Mouse (Mus musculus): ENCODE measurements around the gene Clasp1. TPM values are rescaled to one million over a fixed set of nuclear protein-coding genes. Genes with fewer than 3 reads are reported as not detected.
A peak's percentile ranks its signal among the peaks of the same experiment; 100 is the strongest.

Clasp1 gene
- polyA plus RNA-seq (2016; fragmentation: Nextera tagmentation; extraction: Ambion mirVana) = 77.7 and 78.5 TPM in 2 replicates

GRCm38 (mm10) chr1:118388757-118389453 is at the start of gene Clasp1:
Gene Clasp1 (plus strand): TSS chr1:118389058.
- Histone ChIP-seq H3K4me2 (peak within 1 kb of the TSS; percentile 72), H3K9ac (replicated peaks) (peak within 1 kb of the TSS; percentile 90), H3K27me3 (no peaks in the 10 kb centered on the region), H3K36me3 (peaks cover 11% of the 10 kb centered on the region), H3K4me3 (replicated peaks) (peak within 1 kb of the TSS; percentile 90), H3K4me1 (replicated peaks) (peaks cover 16% of the 10 kb centered on the region), H3K9me3 (no peaks in the 10 kb centered on the region), H3K27ac (peak within 1 kb of the TSS; percentile 93)
- peak; percentile 98 for ATAC-seq (ENCODE audit: insufficient number of reproducible peaks, insufficient read depth, low FRiP score, low TSS enrichment, low read depth)
- WGBS = under 1% methylated on average over 44 of the region's 44 CpGs

GRCm38 (mm10) chr1:118343649-118344435 is 45.0 kb upstream of the Clasp1 start:
- H3K36me3 ChIP-seq = no peaks in the 10 kb centered on the region
- no peak overlapping the region for H3K9ac ChIP-seq (replicated peaks)
- peak; percentile 55 for ATAC-seq (ENCODE audit: insufficient number of reproducible peaks, insufficient read depth, low FRiP score, low TSS enrichment, low read depth)
- no peak overlapping the region for H3K4me2 ChIP-seq
- H3K9me3 ChIP-seq = no peaks in the 10 kb centered on the region
- no peaks in the 10 kb centered on the region for H3K27me3 ChIP-seq
- peaks cover 17% of the 10 kb centered on the region for H3K4me1 ChIP-seq (replicated peaks)
- WGBS = 20% methylated on average over 6 of the region's 6 CpGs
- H3K27ac ChIP-seq = peak overlapping the region; percentile 66
- no peak overlapping the region for H3K4me3 ChIP-seq (replicated peaks)

- H3K27me3 ChIP-seq = no peaks in the 10 kb centered on the region
- H3K27ac ChIP-seq = no peak overlapping the region
- H3K9me3 ChIP-seq = no peaks in the 10 kb centered on the region
- 80% methylated on average over 3 of the region's 3 CpGs for WGBS
- H3K36me3 ChIP-seq = no peaks in the 10 kb centered on the region
- no peak overlapping the region for H3K4me3 ChIP-seq (replicated peaks)
- no peaks in the 10 kb centered on the region for H3K4me1 ChIP-seq (replicated peaks)
- H3K4me2 ChIP-seq = no peak overlapping the region
- H3K9ac ChIP-seq (replicated peaks) = no peak overlapping the region
- no peak for ATAC-seq (ENCODE audit: insufficient number of reproducible peaks, insufficient read depth, low FRiP score, low TSS enrichment, low read depth)
Measured at GRCm38 (mm10) chr1:118349922-118350321, 38.9 kb upstream of the Clasp1 start.

DNA sequence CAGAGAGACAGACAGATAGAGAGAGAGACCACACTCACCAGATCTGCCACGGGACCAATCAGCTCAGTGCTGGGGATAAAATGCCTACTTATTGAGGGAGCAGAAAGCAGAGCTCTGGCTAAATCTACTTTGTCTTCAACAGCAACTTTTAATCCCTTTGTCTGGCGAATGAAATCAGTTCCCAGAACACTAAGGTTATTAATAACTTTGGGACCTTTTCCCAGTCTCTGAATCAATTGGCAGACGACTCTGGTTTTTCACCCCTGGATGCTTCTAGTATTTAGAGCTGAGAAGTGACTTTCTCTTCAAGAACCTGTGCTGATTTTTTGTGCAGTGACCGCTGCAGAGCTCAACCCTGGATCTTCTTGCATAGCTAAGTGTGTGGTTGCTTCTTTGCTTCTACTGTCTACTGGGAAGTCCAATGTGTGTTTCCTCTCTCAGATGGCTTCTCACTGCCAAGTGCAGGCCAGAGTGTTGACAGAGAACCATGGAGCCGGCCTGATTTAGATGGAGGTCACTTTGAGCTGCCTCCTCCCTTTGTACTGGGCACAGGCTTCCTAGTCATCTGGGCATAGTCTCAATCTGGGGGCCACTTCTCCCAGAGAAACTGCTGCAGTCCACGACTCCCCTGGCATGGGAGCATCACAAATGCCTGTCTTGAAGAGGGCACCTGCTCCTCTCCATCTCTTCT is 29.6 kb upstream of the Clasp1 start:
- Histone ChIP-seq H3K27ac (no peak overlapping the region), H3K9ac (replicated peaks) (no peak overlapping the region), H3K27me3 (no peaks in the 10 kb centered on the region), H3K4me2 (no peak overlapping the region), H3K9me3 (no peaks in the 10 kb centered on the region), H3K4me1 (replicated peaks) (no peaks in the 10 kb centered on the region), H3K36me3 (no peaks in the 10 kb centered on the region), H3K4me3 (replicated peaks) (no peak overlapping the region)
- no peak for ATAC-seq (ENCODE audit: insufficient number of reproducible peaks, insufficient read depth, low FRiP score, low TSS enrichment, low read depth)
- WGBS = 73% methylated on average over 6 of the region's 6 CpGs

GRCm38 (mm10) chr1:118367970-118368369 is 20.9 kb upstream of the Clasp1 start:
- no peaks in the 10 kb centered on the region for H3K4me1 ChIP-seq (replicated peaks)
- no peaks in the 10 kb centered on the region for H3K9me3 ChIP-seq
- no peak overlapping the region for H3K27ac ChIP-seq
- WGBS = 92% methylated on average over 1 of the region's 1 CpGs
- no peak overlapping the region for H3K9ac ChIP-seq (replicated peaks)
- no peaks in the 10 kb centered on the region for H3K36me3 ChIP-seq
- ATAC-seq (ENCODE audit: insufficient number of reproducible peaks, insufficient read depth, low FRiP score, low TSS enrichment, low read depth) = no peak
- no peak overlapping the region for H3K4me3 ChIP-seq (replicated peaks)
- H3K27me3 ChIP-seq = no peaks in the 10 kb centered on the region
- no peak overlapping the region for H3K4me2 ChIP-seq

- no peak for ATAC-seq (ENCODE audit: insufficient number of reproducible peaks, insufficient read depth, low FRiP score, low TSS enrichment, low read depth)
- 68% methylated on average over 3 of the region's 3 CpGs for WGBS
Measured at GRCm38 (mm10) chr1:118368721-118369461, 20.0 kb upstream of the Clasp1 start.

DNA sequence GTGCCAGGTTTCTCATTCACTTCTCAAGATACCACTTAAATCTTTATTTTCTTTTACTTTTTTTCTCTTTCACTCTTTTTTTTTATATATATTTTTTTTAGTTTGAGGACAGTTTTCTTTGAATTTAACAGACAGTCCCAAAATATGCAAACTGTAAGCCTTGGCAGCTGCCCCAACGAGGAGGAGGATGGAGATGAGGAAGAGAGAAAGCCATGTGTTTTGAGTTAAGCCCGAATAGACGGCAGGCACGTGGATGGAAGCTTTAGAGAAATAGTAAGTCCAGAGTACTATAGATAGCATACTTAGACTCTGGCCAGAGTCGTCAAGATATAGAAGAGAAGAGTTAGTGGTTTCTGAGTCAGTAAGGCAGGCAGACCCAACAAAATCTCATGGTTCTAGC is 11.1 kb upstream of the Clasp1 start:
- Histone ChIP-seq H3K27ac (no peak overlapping the region), H3K36me3 (no peaks in the 10 kb centered on the region), H3K4me2 (no peak overlapping the region), H3K27me3 (no peaks in the 10 kb centered on the region), H3K4me1 (replicated peaks) (no peaks in the 10 kb centered on the region), H3K9ac (replicated peaks) (no peak overlapping the region), H3K9me3 (no peaks in the 10 kb centered on the region), H3K4me3 (replicated peaks) (no peak overlapping the region)
- 30% methylated on average over 5 of the region's 5 CpGs for WGBS
- no peak for ATAC-seq (ENCODE audit: insufficient number of reproducible peaks, insufficient read depth, low FRiP score, low TSS enrichment, low read depth)

More at GRCm38 (mm10) chr1:118368721-118369461, 20.0 kb upstream of the Clasp1 start:
- Histone ChIP-seq H3K27me3 (no peaks in the 10 kb centered on the region), H3K4me2 (no peak overlapping the region), H3K36me3 (no peaks in the 10 kb centered on the region), H3K9ac (replicated peaks) (no peak overlapping the region), H3K4me3 (replicated peaks) (no peak overlapping the region), H3K27ac (no peak overlapping the region), H3K4me1 (replicated peaks) (no peaks in the 10 kb centered on the region), H3K9me3 (no peaks in the 10 kb centered on the region)

DNA sequence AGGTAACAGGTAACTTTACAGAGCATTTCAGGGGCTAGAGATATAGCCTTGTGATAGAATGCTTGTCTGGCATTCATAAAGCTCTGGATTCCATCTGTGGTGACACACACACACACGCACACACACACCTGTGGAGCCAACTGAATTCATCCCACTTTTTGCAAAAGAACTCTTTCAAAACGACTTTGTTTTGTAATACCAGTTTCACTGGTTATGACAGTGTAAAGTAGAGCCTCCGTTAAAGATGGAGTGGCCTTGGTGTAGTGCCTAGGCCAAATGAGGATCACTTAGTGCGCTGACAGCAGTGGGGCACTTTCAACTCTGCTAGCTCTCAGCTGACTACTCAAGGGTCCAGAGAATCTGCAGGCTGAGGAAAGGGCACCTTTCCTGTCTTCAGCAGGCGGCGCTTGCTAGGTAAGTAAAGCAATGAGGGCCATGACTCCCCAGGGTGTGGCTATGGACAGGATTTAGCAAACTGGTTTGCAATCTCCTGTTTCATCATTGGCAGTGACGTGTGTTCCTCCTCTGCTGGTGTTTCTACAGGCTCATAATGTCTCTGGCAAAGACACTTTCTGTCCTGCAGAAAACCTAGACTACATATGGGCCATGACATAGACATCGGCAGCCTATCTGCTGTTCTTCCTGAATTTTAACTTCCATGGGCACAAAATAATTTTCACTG is 8.6 kb upstream of the Clasp1 start:
- Histone ChIP-seq H3K27me3 (no peaks in the 10 kb centered on the region), H3K9me3 (no peaks in the 10 kb centered on the region), H3K36me3 (no peaks in the 10 kb centered on the region), H3K27ac (no peak overlapping the region), H3K4me2 (no peak overlapping the region), H3K9ac (replicated peaks) (no peak overlapping the region), H3K4me1 (replicated peaks) (no peaks in the 10 kb centered on the region), H3K4me3 (replicated peaks) (no peak overlapping the region)
- WGBS = 62% methylated on average over 8 of the region's 8 CpGs
- ATAC-seq (ENCODE audit: insufficient number of reproducible peaks, insufficient read depth, low FRiP score, low TSS enrichment, low read depth) = no peak

DNA sequence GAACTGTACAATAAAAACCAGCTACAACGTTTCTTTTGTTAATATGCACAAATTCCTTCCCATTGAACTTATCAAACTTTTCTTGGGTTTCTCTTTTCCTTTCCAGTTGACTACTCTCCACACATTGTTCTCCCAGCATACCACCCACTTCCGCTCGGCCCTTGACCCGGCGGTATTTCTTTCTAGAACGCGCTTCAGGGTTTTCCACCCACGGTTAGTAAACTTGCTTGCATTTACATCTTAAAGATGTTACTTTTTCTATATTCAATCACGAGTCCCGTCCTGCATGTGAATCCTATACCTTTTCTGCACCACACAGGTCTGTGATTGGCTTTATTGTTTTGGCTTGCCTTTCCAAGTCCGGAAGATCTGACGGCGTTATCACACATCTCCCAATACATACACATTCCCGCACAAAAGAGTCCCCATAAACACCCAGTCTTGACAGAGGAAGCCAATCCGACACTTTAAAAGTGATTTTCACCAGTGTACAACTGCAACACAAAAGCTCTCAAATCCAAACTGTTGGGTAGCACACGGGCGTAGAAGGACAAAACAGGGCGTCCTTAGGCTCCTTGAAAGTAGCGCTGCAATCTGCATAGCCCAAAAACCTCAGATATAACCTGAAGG is 616 bp upstream of the Clasp1 start:
- under 1% methylated on average over 19 of the region's 19 CpGs for WGBS
- peak; percentile 1; the same call in 1 of the 2 replicates for ATAC-seq (ENCODE audit: insufficient number of reproducible peaks, insufficient read depth, low FRiP score, low TSS enrichment, low read depth)
- Histone ChIP-seq H3K4me3 (replicated peaks) (peak overlapping the region; percentile 90), H3K9ac (replicated peaks) (peak overlapping the region; percentile 78), H3K4me2 (peak overlapping the region; percentile 72), H3K9me3 (no peaks in the 10 kb centered on the region), H3K27me3 (no peaks in the 10 kb centered on the region), H3K27ac (peak overlapping the region; percentile 90), H3K36me3 (peaks cover 4% of the 10 kb centered on the region), H3K4me1 (replicated peaks) (peaks cover 16% of the 10 kb centered on the region)
